Mouse (Mus musculus) kidney, adult 2 months (tissue): Measurements from ENCODE around the gene Cbx3. TPM values are rescaled to one million over a fixed set of nuclear protein-coding genes. Genes with fewer than 3 reads are reported as not detected.
"Not testable (repeated sequence)": the region's sequence is repeated elsewhere in the genome, so short reads cannot be mapped to it uniquely, and the experiment has no call there.

ENCODE experiments used
- DNase-seq: peaks from one replicate; pipeline ENCODE4 v3.0.0; 2021
- H3K27ac ChIP-seq: fragments of 200-500 bp; 2 replicates; pipeline ENCODE4 v1.5.1; 2012; ENCODE audit warnings: low read depth, low read length, control low read depth, inconsistent platforms; ENCODE audit not compliant: insufficient read depth
- H3K27me3 ChIP-seq: fragments of 200-500 bp; replicated peaks from 2 replicates; pipeline ENCODE4 v1.6.1; 2012; ENCODE audit warnings: mild to moderate bottlenecking, moderate library complexity, low read length, inconsistent platforms; ENCODE audit not compliant: control insufficient read depth, insufficient read depth
- H3K36me3 ChIP-seq: fragments of 200-500 bp; 2 replicates; pipeline ENCODE4 v1.6.1; 2012; ENCODE audit warnings: mild to moderate bottlenecking, moderate library complexity, low read length, inconsistent platforms; ENCODE audit not compliant: control insufficient read depth, insufficient read depth
- H3K4me1 ChIP-seq: fragments of 200-500 bp; 2 replicates; pipeline ENCODE4 v1.6.1; 2011; ENCODE audit warnings: low read length; ENCODE audit not compliant: control insufficient read depth, insufficient read depth
- H3K4me3 ChIP-seq: fragments of 200-500 bp; 2 replicates; pipeline ENCODE4 v1.5.1; 2011; ENCODE audit warnings: mild to moderate bottlenecking, low read depth, low read length, control low read depth; ENCODE audit not compliant: insufficient read depth
- CTCF ChIP-seq: fragments of 200-500 bp; conservative IDR thresholded peaks from 2 replicates; pipeline ENCODE4 v1.5.1; 2011; ENCODE audit warnings: low read depth, mild to moderate bottlenecking, control low read depth, low read length, moderate library complexity, mixed read lengths; ENCODE audit not compliant: insufficient read depth, insufficient read length
- POLR2A ChIP-seq: fragments of 200-500 bp; IDR thresholded peaks from one replicate; pipeline ENCODE4 v1.6.1; 2011; ENCODE audit warnings: low read depth, low read length, control low read depth
- WGBS: fragments of 180-500 bp; shearing (Covaris S2); methylation state at CpG from one replicate; pipeline ENCODE4 v1.1.7; 2018; 5-methylcytosine and 5-hydroxymethylcytosine counted together
- polyA plus RNA-seq: library from polyadenylated mRNA; depleted of rRNA; stranded (reverse); fragments of >200 nt; gene quantifications from 2 replicates; pipeline ENCODE4 v1.2.3, GENCODE M21; 2012

The Cbx3 gene
- polyA plus RNA-seq, 1 experiment: 11.0 TPM

- peaks cover 5% of the 10 kb centered on the region for H3K36me3 ChIP-seq
- peaks cover 2% of the 10 kb centered on the region; the same call in 1 of the 2 replicates for H3K4me1 ChIP-seq
- no peak for DNase-seq
- H3K27me3 ChIP-seq: no peaks in the 10 kb centered on the region
- H3K4me3 ChIP-seq: peak overlapping the region; percentile 83
- TF ChIP-seq CTCF (no peak), POLR2A (no peak)
- under 1% methylated on average over 10 of the region's 10 CpGs for WGBS
- H3K27ac ChIP-seq: peak overlapping the region; percentile 95
These were observed 982 bp downstream of the Cbx3 start for GRCm38 (mm10) chr6:51471179-51471505.

- Histone ChIP-seq H3K27me3 (no peaks in the 10 kb centered on the region), H3K4me3 (no peak overlapping the region), H3K4me1 (peaks cover 2% of the 10 kb centered on the region; the same call in 1 of the 2 replicates), H3K27ac (no peak overlapping the region), H3K36me3 (peaks cover 6% of the 10 kb centered on the region)
- 39% methylated on average over 3 of the region's 3 CpGs for WGBS
- no peak for DNase-seq
- TF ChIP-seq POLR2A (no peak), CTCF (no peak)
These were observed 1.6 kb downstream of the Cbx3 start for GRCm38 (mm10) chr6:51471782-51472181.

GRCm38 (mm10) chr6:51472213-51472612 lies 2.1 kb downstream of the Cbx3 start:
- H3K36me3 ChIP-seq: peaks cover 7% of the 10 kb centered on the region
- DNase-seq: no peak
- peaks cover 2% of the 10 kb centered on the region; the same call in 1 of the 2 replicates for H3K4me1 ChIP-seq
- WGBS: 44% methylated on average over 4 of the region's 4 CpGs
- H3K27me3 ChIP-seq: no peaks in the 10 kb centered on the region
- H3K4me3 ChIP-seq: no peak overlapping the region
- TF ChIP-seq CTCF (no peak), POLR2A (no peak)
- no peak overlapping the region for H3K27ac ChIP-seq

- DNase-seq: no peak
- no peak overlapping the region for H3K4me3 ChIP-seq
- H3K27ac ChIP-seq: no peak overlapping the region
- no peaks in the 10 kb centered on the region for H3K27me3 ChIP-seq
- no peaks in the 10 kb centered on the region; the same call in 1 of the 2 replicates for H3K4me1 ChIP-seq
- peaks cover 17% of the 10 kb centered on the region for H3K36me3 ChIP-seq
- 93% methylated on average over 4 of the region's 4 CpGs for WGBS
- no peak for TF ChIP-seq CTCF
- TF ChIP-seq POLR2A: no peak
These were observed 9.1 kb downstream of the Cbx3 start for GRCm38 (mm10) chr6:51479136-51479731.

GRCm38 (mm10) chr6:51481548-51481947 lies 11.4 kb downstream of the Cbx3 start:
- 50% methylated on average over 8 of the region's 8 CpGs for WGBS
- Histone ChIP-seq H3K4me1 (no peaks in the 10 kb centered on the region; the same call in 1 of the 2 replicates), H3K27ac (no peak overlapping the region), H3K36me3 (peaks cover 13% of the 10 kb centered on the region), H3K4me3 (no peak overlapping the region), H3K27me3 (no peaks in the 10 kb centered on the region)
- peak; percentile 61 for DNase-seq
- TF ChIP-seq POLR2A: no peak
- TF ChIP-seq CTCF: no peak

- Histone ChIP-seq H3K27ac (no peak overlapping the region), H3K4me3 (no peak overlapping the region), H3K36me3 (peaks cover 7% of the 10 kb centered on the region), H3K27me3 (no peaks in the 10 kb centered on the region), H3K4me1 (no peaks in the 10 kb centered on the region; the same call in 1 of the 2 replicates)
- no peak for TF ChIP-seq POLR2A
- no peak for TF ChIP-seq CTCF
- 94% methylated on average over 3 of the region's 3 CpGs for WGBS
- DNase-seq: no peak
These were observed 13.7 kb downstream of the Cbx3 start for GRCm38 (mm10) chr6:51483861-51484260.

GRCm38 (mm10) chr6:51484556-51484955 lies 14.4 kb downstream of the Cbx3 start:
- H3K4me3 ChIP-seq, H3K27me3 ChIP-seq, DNase-seq, H3K27ac ChIP-seq, H3K36me3 ChIP-seq, H3K4me1 ChIP-seq: not testable (repeated sequence)
- whole genome bisulfite sequencing: 94% methylated on average over 8 of the region's 8 CpGs

GRCm38 (mm10) chr6:51485646-51486045 lies 15.5 kb downstream of the Cbx3 start:
- WGBS: 81% methylated on average over 2 of the region's 2 CpGs
- H3K36me3 ChIP-seq: peaks cover 2% of the 10 kb centered on the region; the same call in 1 of the 2 replicates
- TF ChIP-seq CTCF: no peak
- TF ChIP-seq POLR2A: no peak

More at GRCm38 (mm10) chr6:51485646-51486045, 15.5 kb downstream of the Cbx3 start:
- DNase-seq: no peak
- Histone ChIP-seq H3K4me3 (no peak overlapping the region), H3K27me3 (no peaks in the 10 kb centered on the region), H3K27ac (no peak overlapping the region), H3K4me1 (no peaks in the 10 kb centered on the region; the same call in 1 of the 2 replicates)
